Comparison of ENCODE assay signal across 23 mouse cellular contexts in genomic region chr19:48491111-48491510, GRCm38 (mm10).
DNase-seq lines count a peak whose midpoint lies in the region; ATAC-seq and TF ChIP-seq lines count a peak whose summit lies in the region.
"Had no signal": no experiment of that assay in that cellular context is flagged by ENCODE, and none has a peak within 500 bp of the region (broad histone marks: within the 10 kb centered on the region; RNA-seq: fewer than 3 reads in every experiment).

No protein-coding gene starts in this region.

- peak; percentile 13 for DNase-seq in forebrain, embryonic 14.5 days (ENCODE audit: low spot score)
- no peak for DNase-seq in forebrain, embryonic 11.5 days (ENCODE audit: low spot score)
- no peak for DNase-seq in neural tube, embryonic 10.5 days (ENCODE audit: extremely low spot score, low spot score)
- peak; percentile 53 for DNase-seq in brain, embryonic 14.5 days (ENCODE audit: low read depth)
- DNase-seq in adrenal gland, adult 2 months, result no peak
- DNase-seq: adrenal gland, adult 8-10 months; adrenal gland, postnatal 10 days; adrenal gland, postnatal 14 days; adrenal gland, postnatal 25 days; adrenal gland, postnatal 36 days; B cell, adult 2 months; cerebellum, adult 11 months; cerebellum, adult 11-12 months; cerebellum, adult 18-20 months; cerebellum, adult 2 months had no signal

- H3K27me3 ChIP-seq in forebrain, embryonic 12.5 days, result no peaks in the 10 kb centered on the region
- no peaks in the 10 kb centered on the region for H3K27me3 ChIP-seq in forebrain, embryonic 13.5 days
- H3K27me3 ChIP-seq in forebrain, embryonic 14.5 days (replicated peaks; ENCODE audit: control insufficient read depth, insufficient read depth, low read length), result no peaks in the 10 kb centered on the region
- H3K27me3 ChIP-seq in forebrain, embryonic 11.5 days (ENCODE audit: control insufficient read depth, insufficient read depth, low read length), result no peaks in the 10 kb centered on the region
- H3K27me3 ChIP-seq in neural tube, embryonic 15.5 days (replicated peaks), result no peaks in the 10 kb centered on the region
- H3K27me3 ChIP-seq: CH12.LX had no signal

- no peak overlapping the region for H3K9ac ChIP-seq in forebrain, embryonic 12.5 days
- H3K9ac ChIP-seq in forebrain, embryonic 13.5 days, result no peak overlapping the region
- no peak overlapping the region for H3K9ac ChIP-seq in forebrain, embryonic 14.5 days (ENCODE audit: low read length)
- no peak overlapping the region for H3K9ac ChIP-seq in forebrain, embryonic 11.5 days (ENCODE audit: low read length)
- H3K9ac ChIP-seq in neural tube, embryonic 15.5 days (replicated peaks), result 0 out of 2 replicates have a peak overlapping the region, but pooled peaks have one; percentile 17

- no peak for TF ChIP-seq CTCF in brain, embryonic 14.5 days (IDR thresholded peaks at IDR 0.05; ENCODE audit: borderline replicate concordance, extremely low read depth, insufficient read depth, insufficient read length)

- no peaks in the 10 kb centered on the region for H3K4me1 ChIP-seq in forebrain, embryonic 12.5 days
- H3K4me1 ChIP-seq in forebrain, embryonic 13.5 days, result no peaks in the 10 kb centered on the region
- H3K4me1 ChIP-seq in forebrain, embryonic 14.5 days (ENCODE audit: control insufficient read depth, insufficient read depth, low read length), result no peaks in the 10 kb centered on the region
- H3K4me1 ChIP-seq in forebrain, embryonic 11.5 days (replicated peaks; ENCODE audit: control insufficient read depth, insufficient read depth, low read length), result no peaks in the 10 kb centered on the region
- H3K4me1 ChIP-seq in neural tube, embryonic 15.5 days, result no peaks in the 10 kb centered on the region

- WGBS in forebrain, embryonic 12.5 days, result 66% methylated on average over 3 of the region's 3 CpGs
- 65% methylated on average over 3 of the region's 3 CpGs for WGBS in forebrain, embryonic 13.5 days
- 68% methylated on average over 3 of the region's 3 CpGs for WGBS in forebrain, embryonic 14.5 days
- WGBS in forebrain, embryonic 11.5 days, result 68% methylated on average over 3 of the region's 3 CpGs
- 55% methylated on average over 3 of the region's 3 CpGs for WGBS in neural tube, embryonic 15.5 days

- H3K36me3 ChIP-seq in forebrain, embryonic 12.5 days (replicated peaks), result no peaks in the 10 kb centered on the region
- H3K36me3 ChIP-seq in forebrain, embryonic 13.5 days (ENCODE audit: poor library complexity, severe bottlenecking), result no peaks in the 10 kb centered on the region
- no peaks in the 10 kb centered on the region for H3K36me3 ChIP-seq in forebrain, embryonic 14.5 days (ENCODE audit: control insufficient read depth, insufficient read depth, low read length)
- no peaks in the 10 kb centered on the region for H3K36me3 ChIP-seq in forebrain, embryonic 11.5 days (ENCODE audit: control insufficient read depth, insufficient read depth, low read length)
- no peaks in the 10 kb centered on the region for H3K36me3 ChIP-seq in neural tube, embryonic 15.5 days
- H3K36me3 ChIP-seq: G1E had no signal

- peak; percentile 57; the same call in 1 of the 2 replicates for ATAC-seq in forebrain, embryonic 12.5 days (ENCODE audit: low FRiP score)
- ATAC-seq in forebrain, embryonic 13.5 days, result no peak
- ATAC-seq in forebrain, embryonic 14.5 days, result 0 out of 2 replicates have a peak, but pooled peaks have one; percentile 18
- ATAC-seq in forebrain, embryonic 11.5 days (replicated peaks; ENCODE audit: low FRiP score), result no peak
- no peak for ATAC-seq in neural tube, embryonic 15.5 days (ENCODE audit: low FRiP score)
- ATAC-seq: activated CD4-positive, CD25-positive, alpha-beta regulatory T cell, adult 4 months; CD4-positive, CD25-positive, alpha-beta regulatory T cell, adult 4 months; Patski had no signal

- H3K4me2 ChIP-seq in forebrain, embryonic 12.5 days, result no peak overlapping the region
- no peak overlapping the region for H3K4me2 ChIP-seq in forebrain, embryonic 13.5 days
- no peak overlapping the region for H3K4me2 ChIP-seq in forebrain, embryonic 14.5 days (ENCODE audit: low read length)
- H3K4me2 ChIP-seq in forebrain, embryonic 11.5 days (ENCODE audit: low read depth, low read length, severe bottlenecking), result no peak overlapping the region
- H3K4me2 ChIP-seq in neural tube, embryonic 15.5 days, result no peak overlapping the region

- no peak overlapping the region for H3K27ac ChIP-seq in forebrain, embryonic 12.5 days
- H3K27ac ChIP-seq in forebrain, embryonic 13.5 days, result no peak overlapping the region
- no peak overlapping the region for H3K27ac ChIP-seq in forebrain, embryonic 14.5 days (ENCODE audit: low read depth, low read length)
- no peak overlapping the region for H3K27ac ChIP-seq in forebrain, embryonic 11.5 days (ENCODE audit: low read depth, low read length)
- no peak overlapping the region for H3K27ac ChIP-seq in neural tube, embryonic 15.5 days (replicated peaks)

- H3K4me3 ChIP-seq in forebrain, embryonic 12.5 days (replicated peaks), result no peak overlapping the region
- H3K4me3 ChIP-seq in forebrain, embryonic 13.5 days, result no peak overlapping the region
- H3K4me3 ChIP-seq in forebrain, embryonic 14.5 days (ENCODE audit: low read depth, low read length), result no peak overlapping the region
- H3K4me3 ChIP-seq in forebrain, embryonic 11.5 days (ENCODE audit: low read depth, low read length), result no peak overlapping the region
- H3K4me3 ChIP-seq in neural tube, embryonic 15.5 days (replicated peaks), result no peak overlapping the region

- TF ChIP-seq POLR2A in brain, embryonic 14.5 days (IDR thresholded peaks at IDR 0.05; ENCODE audit: borderline replicate concordance, extremely low read depth, insufficient read depth, insufficient read length, poor library complexity, severe bottlenecking), result no peak

- no peaks in the 10 kb centered on the region for H3K9me3 ChIP-seq in forebrain, embryonic 12.5 days
- no peaks in the 10 kb centered on the region for H3K9me3 ChIP-seq in forebrain, embryonic 13.5 days (replicated peaks)
- no peaks in the 10 kb centered on the region for H3K9me3 ChIP-seq in forebrain, embryonic 14.5 days (replicated peaks; ENCODE audit: control insufficient read depth, low read length)
- H3K9me3 ChIP-seq in forebrain, embryonic 11.5 days (ENCODE audit: control insufficient read depth, low read length), result no peaks in the 10 kb centered on the region
- no peaks in the 10 kb centered on the region for H3K9me3 ChIP-seq in neural tube, embryonic 15.5 days (replicated peaks)

Comparison
In these comparisons a context has a peak if more than half of its experiments do, and no peak if none do; other contexts are left out.
1. ATAC-seq: peak in forebrain, embryonic 12.5 days (single experiment) and forebrain, embryonic 14.5 days (single experiment); none in forebrain, embryonic 13.5 days (single experiment), forebrain, embryonic 11.5 days (single experiment) and neural tube, embryonic 15.5 days (single experiment).
2. DNase-seq: peak in forebrain, embryonic 14.5 days (single experiment) and brain, embryonic 14.5 days (single experiment); none in forebrain, embryonic 11.5 days (single experiment), neural tube, embryonic 10.5 days (single experiment) and adrenal gland, adult 2 months (single experiment).